Mouse (Mus musculus): Measurements from ENCODE around the gene Depdc1b.

GRCm38 (mm10) chr13:108273456-108273855 lies 42.7 kb upstream of the Depdc1b start:
- TF ChIP-seq POLR2A (IDR thresholded peaks at IDR 0.05; ENCODE audit: insufficient read length, low read depth): no peak
- TF ChIP-seq POLR2AphosphoS2 (IDR thresholded peaks at IDR 0.05; ENCODE audit: insufficient read length, low read depth): no peak
- no peak for TF ChIP-seq MAX (IDR thresholded peaks at IDR 0.05; ENCODE audit: low read depth)
- TF ChIP-seq TCF12 (IDR thresholded peaks at IDR 0.05; ENCODE audit: insufficient read depth, poor library complexity, severe bottlenecking): no peak
- no peak for TF ChIP-seq TCF3 (IDR thresholded peaks at IDR 0.05; ENCODE audit: insufficient read length, low read depth)
- TF ChIP-seq USF1 (IDR thresholded peaks at IDR 0.05; ENCODE audit: low read depth): no peak
- no peak for TF ChIP-seq MYOD1 (IDR thresholded peaks at IDR 0.05; ENCODE audit: control insufficient read depth in 1 of 3, insufficient read length in 2 of 3, low read depth in 2 of 3)
- TF ChIP-seq E2F4 (IDR thresholded peaks at IDR 0.05; ENCODE audit: insufficient read depth): no peak
- no peak for TF ChIP-seq REST (IDR thresholded peaks at IDR 0.05; ENCODE audit: insufficient read depth, insufficient read length)

Measured in myocyte (in vitro differentiated cells).